Mouse (Mus musculus): ENCODE data around the gene Rai14.

Rai14 gene

GRCm38 (mm10) chr15:10609107-10609506, 105.3 kb downstream of the Rai14 start:
- no peak for DNase-seq (ENCODE audit: low spot score in 2 of 2)

- no peak for DNase-seq (ENCODE audit: low spot score in 2 of 2)
Measured at GRCm38 (mm10) chr15:10608508-10609098, 105.8 kb downstream of the Rai14 start.

- DNase-seq (ENCODE audit: low spot score in 2 of 2) = no peak
Measured at GRCm38 (mm10) chr15:10599413-10599812, 115.0 kb downstream of the Rai14 start.

DNA sequence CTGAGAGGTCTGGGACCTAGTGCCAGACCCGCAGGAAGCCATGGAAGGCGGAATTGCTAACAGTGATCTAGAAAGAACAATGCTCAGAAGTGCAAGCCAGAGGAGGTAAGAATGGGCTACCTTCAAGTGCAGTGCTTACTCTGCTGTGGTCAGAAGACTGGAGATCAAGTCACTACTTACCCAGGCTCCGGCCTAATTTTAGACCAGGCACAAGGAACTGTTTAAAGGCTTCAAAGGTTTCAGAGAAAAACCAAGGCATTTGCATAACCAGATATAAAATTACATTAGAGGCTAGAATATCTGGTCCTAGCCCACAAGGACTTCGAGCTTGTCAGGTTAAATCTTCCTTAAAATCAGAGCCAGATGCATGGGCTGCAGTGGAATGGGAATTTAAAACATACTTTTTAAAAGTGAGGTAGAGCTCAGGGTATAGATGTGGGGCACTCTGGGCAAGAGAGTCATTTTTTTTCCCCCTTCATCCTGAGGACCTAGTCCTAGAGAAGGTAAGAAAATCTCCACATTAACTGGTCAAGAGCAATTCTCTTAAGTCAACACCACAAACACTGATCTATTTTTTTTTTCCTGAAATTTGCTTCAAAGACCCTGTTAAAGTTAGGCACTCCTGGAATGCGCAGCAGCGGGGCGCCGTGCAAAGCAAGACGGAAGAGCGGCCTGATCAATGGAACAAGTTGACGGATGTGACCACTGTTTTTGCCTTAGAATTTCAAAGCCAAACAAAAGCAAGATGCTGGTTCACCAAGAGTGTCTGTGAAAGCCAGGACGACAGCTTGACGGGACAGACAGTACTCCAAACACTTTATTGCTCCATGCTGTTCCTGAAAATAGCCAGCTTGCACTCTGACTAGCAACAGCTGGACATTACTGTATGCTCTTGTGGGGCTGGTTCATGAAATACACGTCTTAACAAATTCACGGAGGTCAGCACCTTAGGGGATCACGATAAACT, 115.9 kb downstream of the Rai14 start:
- DNase-seq (ENCODE audit: low spot score in 2 of 2) = no peak

- no peak for DNase-seq (ENCODE audit: low spot score in 2 of 2)
Measured at GRCm38 (mm10) chr15:10596871-10597270, 117.6 kb downstream of the Rai14 start.

GRCm38 (mm10) chr15:10595408-10595807, 119.0 kb downstream of the Rai14 start:
- no peak for DNase-seq (ENCODE audit: low spot score in 2 of 2)

DNA sequence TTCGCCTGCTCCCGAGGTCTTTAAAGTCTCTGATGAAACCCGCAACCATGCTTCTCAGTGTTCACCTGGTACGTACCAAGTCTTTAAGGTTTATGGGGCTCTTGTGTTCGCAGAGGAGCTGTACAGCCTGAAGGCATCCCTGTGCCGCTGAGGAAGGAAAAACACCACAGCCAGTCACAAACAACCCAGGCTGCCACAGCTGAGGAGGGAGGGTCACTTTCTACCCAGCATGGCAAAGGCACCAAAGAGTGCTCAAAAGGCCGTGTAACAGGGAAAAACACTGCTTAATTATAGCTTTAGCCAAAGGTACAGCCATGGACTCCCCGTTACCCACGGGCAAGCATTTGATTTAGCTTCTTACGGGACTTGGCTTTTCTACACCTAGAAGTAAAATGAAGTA, 119.5 kb downstream of the Rai14 start:
- DNase-seq (ENCODE audit: low spot score in 2 of 2) = no peak

GRCm38 (mm10) chr15:10593094-10593493, 121.3 kb downstream of the Rai14 start:
- DNase-seq (ENCODE audit: low spot score in 2 of 2) = no peak

DNA sequence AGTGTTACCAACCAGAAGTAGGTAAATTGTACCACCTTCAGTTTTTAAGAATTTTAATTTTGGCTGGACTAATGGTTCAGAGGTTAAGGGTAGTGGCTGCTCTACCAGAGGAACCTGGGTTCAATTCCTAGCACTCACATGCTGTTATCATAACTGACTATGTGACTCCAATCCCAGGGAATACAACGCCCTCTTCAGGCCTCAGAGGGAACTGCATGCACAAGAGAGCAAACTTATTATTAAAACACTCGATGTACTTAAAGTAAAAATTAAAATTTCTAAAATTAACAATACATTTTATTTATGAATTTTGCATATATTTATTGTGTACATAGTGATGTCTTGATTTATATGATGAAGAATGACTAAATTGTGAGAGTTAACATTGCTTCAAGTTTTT, 127.9 kb downstream of the Rai14 start:
- no peak for DNase-seq (ENCODE audit: low spot score in 2 of 2)

GRCm38 (mm10) chr15:10584359-10585187, 129.9 kb downstream of the Rai14 start:
- no peak for DNase-seq (ENCODE audit: low spot score in 2 of 2)

DNA sequence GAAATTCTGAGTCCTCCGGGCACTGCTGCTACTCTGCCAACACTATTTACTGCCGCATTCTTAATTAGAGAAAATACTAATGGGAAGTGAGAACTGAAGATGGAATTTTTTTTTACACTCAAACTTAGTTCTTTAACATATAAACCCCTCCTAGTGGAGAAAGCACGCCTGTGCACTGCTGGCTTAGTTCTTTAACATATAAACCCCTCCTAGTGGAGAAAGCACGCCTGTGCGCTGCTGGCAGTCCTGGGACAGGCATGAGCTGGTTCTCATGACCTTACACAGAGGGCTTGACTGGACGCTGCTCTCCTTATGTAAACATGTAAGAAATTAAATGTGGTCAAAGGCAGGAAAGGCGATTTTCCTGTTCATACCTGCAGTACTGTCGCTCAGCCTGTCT, 131.0 kb downstream of the Rai14 start:
- DNase-seq (ENCODE audit: low spot score in 2 of 2) = no peak

GRCm38 (mm10) chr15:10579159-10579558, 135.3 kb downstream of the Rai14 start:
- DNase-seq (ENCODE audit: low spot score in 2 of 2) = no peak

GRCm38 (mm10) chr15:10566486-10566885, 147.9 kb downstream of the Rai14 start:
- DNase-seq (ENCODE audit: low spot score in 2 of 2) = no peak

DNA sequence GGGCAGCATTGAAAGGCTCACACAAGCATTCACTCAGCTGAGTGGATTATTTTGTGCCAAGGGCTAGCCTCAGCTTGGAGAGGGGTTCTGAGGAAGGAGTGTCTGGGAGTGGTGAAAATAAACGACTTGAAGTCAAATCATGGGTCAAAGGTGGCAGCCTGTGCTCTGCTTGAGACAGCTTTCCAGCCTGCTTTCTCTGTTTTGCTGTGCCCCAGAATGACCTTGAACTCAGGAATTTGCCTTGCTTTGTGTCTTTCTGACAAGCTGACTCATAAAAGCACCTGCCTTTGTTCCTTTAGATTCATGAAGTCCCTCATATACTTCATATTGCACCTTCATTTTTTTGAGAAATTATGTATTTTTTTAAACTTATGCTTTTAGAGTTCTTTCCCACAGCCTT, 150.2 kb downstream of the Rai14 start:
- no peak for DNase-seq (ENCODE audit: low spot score in 2 of 2)

DNA sequence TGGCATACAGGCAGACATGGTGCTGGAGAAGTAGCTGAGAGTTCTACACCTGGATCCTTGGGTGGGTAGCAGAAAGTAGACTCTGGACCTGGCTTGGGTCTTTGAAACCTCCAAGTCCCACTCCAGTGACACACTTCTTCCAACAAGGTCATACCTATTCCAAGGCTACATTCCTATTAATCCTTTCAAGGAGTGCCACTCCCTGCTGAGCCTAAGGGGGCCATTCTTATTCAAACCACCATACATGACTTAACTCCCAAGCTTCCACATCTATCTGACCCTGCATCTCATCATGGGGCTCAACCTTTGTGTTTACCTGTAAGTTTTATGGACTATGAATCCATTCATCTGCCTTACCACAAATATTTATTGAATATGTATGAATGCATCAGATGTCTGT, 152.1 kb downstream of the Rai14 start:
- no peak for DNase-seq (ENCODE audit: low spot score in 2 of 2)

DNA sequence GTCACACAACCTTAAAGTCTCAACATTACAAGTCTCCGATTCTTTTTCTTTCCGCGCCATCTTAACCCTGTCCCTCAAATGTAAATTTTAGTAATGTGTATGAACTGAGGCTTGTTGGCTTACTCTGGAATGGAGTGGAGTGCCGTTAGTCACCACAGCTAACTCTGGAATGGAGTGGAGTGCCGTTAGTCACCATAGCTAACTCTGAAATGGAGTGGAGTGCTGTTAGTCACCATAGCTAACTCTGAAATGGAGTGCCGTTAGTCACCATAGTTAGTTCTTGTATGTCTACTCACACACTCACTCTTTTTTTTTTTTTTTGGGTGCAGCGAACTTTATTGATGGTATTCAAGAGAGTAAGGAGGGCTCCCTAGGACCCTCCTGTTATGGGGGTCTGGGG, 154.4 kb downstream of the Rai14 start:
- no peak for DNase-seq (ENCODE audit: low spot score in 2 of 2)

DNA sequence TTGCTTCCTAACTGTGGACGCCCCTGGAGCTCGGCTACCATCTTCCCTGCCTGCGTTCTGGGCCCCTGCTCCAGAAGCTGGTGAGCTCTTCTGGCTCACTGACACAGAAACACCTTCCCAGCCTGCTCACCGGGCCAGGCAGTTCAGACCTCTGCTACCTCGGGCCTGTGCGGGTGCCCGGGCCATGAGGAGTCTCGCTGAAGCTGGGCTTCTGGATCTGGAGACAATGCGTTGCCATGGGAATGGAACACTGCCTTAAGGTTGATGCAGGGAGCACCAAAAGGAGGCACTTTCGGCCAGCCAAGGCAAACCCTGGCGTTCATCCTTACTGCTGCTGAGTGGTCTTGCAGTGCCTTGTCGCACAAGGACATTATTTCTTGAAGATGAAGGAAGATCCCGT, 156.0 kb downstream of the Rai14 start, which contains the start of gene Ttc23l:
Gene Ttc23l, minus strand, starts transcription at position 204 of the 400 bp plus-strand sequence.
- no peak for DNase-seq (ENCODE audit: low spot score in 2 of 2)

- no peak for DNase-seq (ENCODE audit: low spot score in 2 of 2)
Measured at GRCm38 (mm10) chr15:10554336-10554735, 160.1 kb downstream of the Rai14 start.

DNA sequence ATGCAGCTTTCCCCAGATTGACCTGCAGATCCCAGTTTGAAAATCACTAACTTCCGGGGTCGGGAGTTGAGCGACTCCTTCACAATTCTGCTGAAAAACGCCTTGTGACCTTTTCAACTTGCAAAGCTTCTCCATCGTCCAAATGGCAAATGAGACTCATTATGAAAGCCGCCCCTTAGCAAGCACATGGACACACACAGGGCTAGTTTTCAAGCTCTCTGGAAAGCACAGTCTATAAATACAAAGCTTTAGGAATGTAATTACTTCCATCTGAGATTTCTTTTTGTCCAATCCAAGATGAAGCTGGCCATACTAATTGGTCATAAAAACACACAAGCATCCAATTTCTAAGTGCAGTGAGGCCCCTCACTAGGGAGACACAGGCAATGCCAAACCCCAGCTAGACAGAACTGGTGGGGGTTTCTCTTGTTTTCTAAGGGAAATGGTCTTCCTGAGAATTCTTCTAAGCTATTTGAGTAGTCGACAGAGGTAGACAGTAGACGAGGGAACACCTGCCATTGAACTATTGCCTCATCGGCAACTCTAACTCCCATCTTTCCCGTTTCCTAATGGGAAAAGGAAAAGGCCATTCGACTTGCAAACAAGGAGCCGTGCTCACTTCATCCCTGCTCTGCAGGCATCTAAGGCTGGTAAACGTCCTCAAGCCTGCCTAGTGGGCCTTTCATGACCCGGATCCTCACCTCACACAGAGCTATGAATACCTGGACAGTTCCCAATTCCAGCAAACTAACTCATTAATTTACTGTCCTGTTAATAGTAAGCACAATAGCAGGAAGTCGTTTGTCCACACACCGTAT, 173.9 kb downstream of the Rai14 start:
- no peak for DNase-seq (ENCODE audit: low spot score in 2 of 2)

GRCm38 (mm10) chr15:10535969-10536368, 178.5 kb downstream of the Rai14 start:
- DNase-seq (ENCODE audit: low spot score in 2 of 2) = no peak

GRCm38 (mm10) chr15:10534591-10534990, 179.8 kb downstream of the Rai14 start:
- no peak for DNase-seq (ENCODE audit: low spot score in 2 of 2)
